Mouse (Mus musculus) hindlimb bud, embryonic 11.5 days (tissue): ENCODE results near the gene Copz2.
"Not testable (repeated sequence)": the region's sequence is repeated elsewhere in the genome, so short reads cannot be mapped to it uniquely, and the experiment has no call there.

Source experiments
- DNase-seq: peaks from one replicate; pipeline ENCODE4 v3.0.0-alpha.2; 2012; ENCODE audit warnings: low read depth, low spot score; ENCODE audit errors: extremely low spot score

The Copz2 gene

GRCm38 (mm10) chr11:96827917-96828316 lies 21.8 kb upstream of the Copz2 start:
- DNase-seq: no peak

DNA sequence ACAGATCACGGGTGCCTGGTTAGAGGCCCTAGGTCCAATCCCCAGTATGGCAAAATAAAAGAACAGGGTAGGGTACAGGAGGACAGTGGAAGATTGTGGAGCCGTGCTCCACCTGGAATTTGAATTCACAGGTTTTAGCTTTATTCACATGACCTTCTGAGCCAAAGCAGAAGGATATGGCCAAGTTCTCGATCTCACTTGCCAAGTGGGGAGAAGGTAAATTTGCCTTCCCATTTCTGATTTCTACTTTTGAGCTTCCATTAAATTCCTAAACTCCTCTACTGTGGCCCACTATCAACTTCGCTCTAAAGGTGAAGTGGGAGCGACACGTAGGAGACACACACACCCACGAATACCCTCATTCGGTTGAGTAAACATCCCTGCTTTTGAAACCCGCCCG lies 20.8 kb upstream of the Copz2 start:
- no peak for DNase-seq

GRCm38 (mm10) chr11:96829403-96829812 lies 20.3 kb upstream of the Copz2 start:
- no peak for DNase-seq

DNA sequence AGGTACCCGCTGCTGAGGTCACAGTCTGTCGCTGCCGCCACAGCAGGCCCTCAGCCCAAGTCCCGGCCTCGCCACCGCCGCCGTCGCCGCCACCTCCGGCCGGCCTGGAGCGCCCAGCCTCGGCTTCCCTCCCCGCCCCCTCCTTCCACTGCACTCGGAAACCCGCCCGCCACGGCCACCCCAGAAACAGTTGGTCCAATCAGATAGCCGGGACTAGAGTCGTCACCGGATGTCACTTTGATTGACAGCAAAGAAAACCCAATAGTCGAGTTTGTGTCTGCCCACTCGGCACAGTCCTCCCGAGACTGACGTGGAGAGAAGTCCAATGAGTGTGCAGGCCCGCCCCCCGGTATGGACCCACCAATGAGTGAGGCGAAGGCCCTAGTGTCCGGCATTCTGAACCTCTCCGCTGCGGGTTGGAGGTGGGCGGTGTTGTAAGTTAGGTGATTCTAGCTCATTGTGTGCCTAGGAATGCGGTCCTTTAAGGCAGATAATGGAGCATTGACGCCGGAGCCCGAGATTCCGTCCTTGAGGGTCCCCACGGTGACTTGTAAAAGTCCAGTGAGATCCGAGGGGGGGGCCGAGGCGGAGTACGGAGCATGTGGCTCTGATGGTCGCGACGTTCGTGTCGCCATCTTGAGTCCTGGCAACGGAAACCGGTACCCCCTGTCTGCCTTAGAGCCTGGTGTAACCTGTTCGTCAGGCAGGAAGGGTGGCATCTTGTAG lies 19.7 kb upstream of the Copz2 start, which contains the start of gene Nfe2l1:
Nfe2l1 (minus strand) TSS at position 156 of the 726 bp plus-strand sequence.
- peak; percentile 99 for DNase-seq

DNA sequence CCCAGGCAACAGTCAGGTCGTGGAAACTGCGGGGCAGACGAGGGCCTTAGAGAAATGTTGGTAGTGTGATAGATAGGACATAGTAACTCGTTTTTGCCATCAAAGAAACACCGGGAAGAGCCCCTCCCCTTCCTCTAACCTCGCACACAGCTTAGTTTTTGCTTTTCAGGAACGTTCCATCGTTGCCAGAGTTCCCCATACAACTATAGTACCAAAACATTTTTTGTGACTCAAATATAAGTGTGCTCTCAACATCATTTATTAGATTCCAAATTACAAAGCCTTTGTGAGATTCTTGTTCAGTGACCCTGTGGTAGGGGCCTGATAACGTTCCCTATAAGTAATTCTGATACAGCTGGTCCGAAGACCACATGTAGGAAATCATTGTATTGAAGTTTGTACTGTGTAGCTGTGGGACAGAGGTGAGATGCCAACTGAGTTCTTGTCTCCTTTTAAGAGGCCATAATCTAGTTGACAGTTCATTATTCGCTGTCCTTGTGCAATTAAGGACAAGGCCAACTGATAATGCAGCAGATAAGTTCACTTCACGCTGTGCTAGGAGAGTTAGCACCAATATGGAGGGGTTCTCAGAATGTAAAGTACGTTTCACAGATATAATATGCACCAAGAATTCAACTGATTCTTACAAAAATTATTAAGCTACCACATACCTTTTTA lies 19.0 kb upstream of the Copz2 start:
- no peak for DNase-seq

DNA sequence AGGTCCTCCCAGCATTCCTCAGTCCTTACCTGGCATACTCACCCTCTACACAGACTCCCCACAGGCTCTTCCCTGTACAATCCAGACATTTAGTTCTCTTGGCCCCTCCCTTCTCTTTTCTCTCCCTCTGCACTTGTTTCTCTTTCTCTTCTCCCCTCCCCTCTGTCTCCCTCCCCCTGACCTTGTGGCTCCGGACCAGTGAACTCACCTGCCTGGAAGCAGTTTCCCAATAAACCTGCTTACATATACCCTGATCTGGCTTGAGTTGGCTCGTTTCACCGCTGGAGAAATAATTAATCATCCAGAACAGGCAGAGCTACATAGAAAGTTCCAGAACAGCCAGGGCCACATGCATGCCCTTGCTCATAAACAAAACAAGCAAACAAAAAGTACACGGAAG lies 18.2 kb upstream of the Copz2 start:
- no peak for DNase-seq

GRCm38 (mm10) chr11:96832541-96832940 lies 17.1 kb upstream of the Copz2 start:
- DNase-seq: no peak

DNA sequence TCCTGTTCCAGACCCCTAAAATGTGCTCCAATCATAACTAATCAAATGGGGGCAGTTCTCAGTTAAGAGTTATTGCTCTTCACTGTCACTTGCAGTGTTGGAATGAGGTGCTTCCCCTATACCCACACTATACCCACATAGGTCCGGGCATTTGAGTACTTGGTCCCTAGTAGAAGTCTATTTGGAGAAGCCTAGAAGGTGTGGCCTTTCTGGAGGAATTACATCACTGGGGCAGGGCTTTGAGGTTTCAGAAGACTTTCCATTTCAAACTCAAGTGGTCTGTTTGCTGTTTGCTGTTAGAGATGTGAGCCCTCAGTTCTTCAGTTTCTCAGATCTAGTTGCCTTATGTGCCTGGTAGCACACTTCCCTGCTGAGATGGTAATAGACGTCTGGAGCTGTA lies 16.7 kb upstream of the Copz2 start:
- DNase-seq: no peak

GRCm38 (mm10) chr11:96834127-96834526 lies 15.5 kb upstream of the Copz2 start:
- no peak for DNase-seq

- DNase-seq: no peak
Observed at GRCm38 (mm10) chr11:96837298-96837697, 12.4 kb upstream of the Copz2 start.

DNA sequence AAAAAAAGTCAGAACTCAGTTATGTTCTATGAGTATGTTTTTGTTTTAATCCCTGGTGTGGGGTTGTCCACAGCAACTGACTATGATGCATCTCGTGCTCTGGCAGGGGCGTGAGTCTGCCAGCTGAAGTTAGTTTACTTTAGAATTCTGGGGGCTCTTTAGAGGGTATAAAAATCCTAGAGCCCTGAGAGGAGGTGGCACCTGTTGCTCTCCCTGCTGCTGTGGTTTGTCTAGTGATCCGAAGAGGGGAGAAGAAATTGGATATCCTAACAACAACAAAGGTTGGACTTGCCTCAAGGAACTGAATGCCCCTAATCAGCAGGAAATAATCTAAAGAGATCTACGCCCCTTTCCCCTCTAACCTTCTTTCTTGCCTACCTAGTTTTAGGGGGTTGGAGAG lies 11.3 kb upstream of the Copz2 start:
- no peak for DNase-seq

DNA sequence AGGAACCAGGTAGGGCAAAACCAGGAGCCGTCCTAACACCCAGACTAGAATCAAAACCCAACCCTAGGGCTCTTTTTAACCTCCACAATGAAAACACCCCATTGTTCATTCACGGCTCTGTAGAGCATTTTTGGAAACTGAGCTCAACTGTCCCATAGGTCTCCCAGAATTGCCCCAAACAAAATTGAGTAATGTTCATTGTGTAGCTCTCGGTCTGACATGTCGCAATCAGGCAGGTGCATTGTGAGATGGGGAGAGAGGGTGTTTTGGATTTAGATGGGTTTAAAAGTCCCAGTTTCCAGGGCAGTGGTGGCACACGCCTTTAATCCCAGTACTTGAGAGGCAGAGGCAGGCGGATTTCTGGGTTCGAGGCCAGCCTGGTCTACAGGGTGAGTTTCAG lies 10.2 kb upstream of the Copz2 start:
- DNase-seq: no peak

GRCm38 (mm10) chr11:96839877-96840276 lies 9.8 kb upstream of the Copz2 start:
- no peak for DNase-seq

GRCm38 (mm10) chr11:96840290-96840689 lies 9.4 kb upstream of the Copz2 start:
- DNase-seq: no peak

DNA sequence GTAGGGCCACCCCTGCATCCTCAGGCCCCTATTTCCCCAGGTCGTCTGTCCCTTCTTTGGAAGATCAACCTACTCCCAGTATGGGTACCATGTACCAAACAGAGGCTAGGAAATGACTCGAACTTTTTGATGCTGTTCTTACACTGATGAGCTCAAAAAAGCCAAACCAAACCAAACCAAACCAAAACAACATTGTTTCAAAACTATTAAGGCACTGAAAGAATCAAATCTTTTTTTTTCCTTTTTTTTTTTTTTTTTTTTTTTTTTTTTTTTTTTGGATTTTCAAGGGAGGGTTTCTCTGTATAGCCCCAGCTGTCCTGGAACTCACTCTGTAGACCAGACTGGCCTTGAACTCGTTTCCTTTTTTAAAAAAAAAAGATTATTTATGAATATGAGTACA lies 6.0 kb upstream of the Copz2 start:
- DNase-seq: no peak

DNA sequence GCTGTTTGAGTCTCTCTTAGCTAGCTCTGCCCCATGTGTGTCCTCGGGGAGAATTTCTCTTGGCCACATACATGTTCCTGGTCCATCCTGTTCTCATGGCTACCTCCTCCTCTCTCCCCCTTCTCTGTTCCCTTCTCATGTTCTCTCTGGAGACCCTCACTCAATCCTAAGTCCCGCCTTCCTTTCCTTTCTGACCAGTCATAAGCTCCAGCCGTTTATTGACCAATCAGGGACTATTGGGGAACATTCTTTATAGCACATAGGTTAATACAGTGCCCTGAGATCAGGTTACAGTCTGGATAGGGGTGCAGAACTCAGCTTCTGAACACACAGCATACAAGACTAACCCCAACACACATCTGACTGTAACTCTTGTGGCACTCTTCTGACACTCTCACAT lies 2.4 kb upstream of the Copz2 start:
- peak; percentile 73 for DNase-seq

GRCm38 (mm10) chr11:96848694-96849093 lies 976 bp upstream of the Copz2 start:
- no peak for DNase-seq

DNA sequence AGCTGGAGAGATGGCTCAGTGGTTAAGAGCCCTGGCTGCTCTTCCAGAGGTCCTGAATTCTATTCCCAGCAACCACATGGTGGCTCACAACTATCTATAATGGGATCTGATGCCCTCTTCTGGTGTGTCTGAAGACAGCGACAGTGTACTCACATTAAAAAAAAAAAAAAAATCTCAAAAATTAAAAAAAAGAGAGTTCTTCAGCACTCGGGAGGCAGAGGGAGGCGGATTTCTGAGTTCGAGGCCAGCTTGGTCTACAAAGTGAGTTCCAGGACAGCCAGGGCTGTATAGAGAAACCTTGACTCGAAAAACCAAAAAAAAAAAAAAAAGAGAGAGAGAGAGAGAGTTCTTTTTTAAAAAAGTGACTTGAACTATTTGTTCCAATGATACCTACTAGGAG lies 525 bp upstream of the Copz2 start:
- not testable (repeated sequence) for DNase-seq

DNA sequence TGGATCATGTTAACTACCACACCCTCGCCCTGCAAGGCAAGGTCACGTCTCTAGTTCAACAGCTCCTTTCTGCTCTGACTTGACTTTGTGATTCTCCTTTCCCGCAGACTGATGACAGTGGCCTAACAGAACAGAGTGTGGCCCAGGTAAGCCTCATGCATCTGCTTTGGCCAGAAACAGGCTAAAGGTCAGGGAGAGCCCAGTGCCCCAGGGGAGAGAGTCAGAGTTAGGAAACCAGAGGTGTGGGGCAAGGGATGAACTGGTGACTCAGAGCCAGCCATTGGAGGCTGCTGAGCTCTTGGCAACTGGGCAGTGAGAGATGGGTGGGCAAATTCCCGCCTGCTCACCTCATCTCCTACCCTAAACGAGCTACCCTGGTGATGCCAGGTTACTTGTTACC lies 7.8 kb downstream of the Copz2 start:
- DNase-seq: no peak

DNA sequence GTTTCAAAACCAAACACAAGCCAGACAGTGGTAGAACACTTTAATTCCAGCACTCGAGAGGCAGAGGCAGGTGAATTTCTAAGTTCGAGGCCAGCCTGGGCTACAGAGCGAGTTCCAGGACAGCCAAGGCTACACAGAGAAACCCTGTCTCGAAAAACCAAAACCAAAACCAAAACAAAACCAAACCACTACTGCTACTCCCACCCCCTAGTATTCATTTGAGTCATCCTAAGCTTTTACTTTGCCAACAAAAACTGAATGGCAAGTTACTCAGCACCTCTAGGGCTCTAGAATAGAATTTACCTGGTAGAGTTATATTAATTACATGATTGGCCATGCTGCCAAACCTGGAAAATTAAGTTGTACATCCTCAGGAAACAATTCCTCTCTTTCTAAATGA lies 10.0 kb downstream of the Copz2 start:
- no peak for DNase-seq

GRCm38 (mm10) chr11:96860564-96860963 lies 10.9 kb downstream of the Copz2 start:
- no peak for DNase-seq

- no peak for DNase-seq
Observed at GRCm38 (mm10) chr11:96861446-96861845, 11.8 kb downstream of the Copz2 start.

GRCm38 (mm10) chr11:96861878-96862289 lies 12.2 kb downstream of the Copz2 start:
- DNase-seq: peak; percentile 91
